Mouse (Mus musculus) liver (tissue): Measurements from ENCODE around the gene Map7d2.
A peak's percentile ranks its signal among the peaks of the same experiment; 100 is the strongest.

Experiments used
- DNase-seq: peaks from one replicate; pipeline ENCODE4 v3.0.0-alpha.2; 2020; ENCODE audit warnings: mixed read lengths

Gene Map7d2

DNA sequence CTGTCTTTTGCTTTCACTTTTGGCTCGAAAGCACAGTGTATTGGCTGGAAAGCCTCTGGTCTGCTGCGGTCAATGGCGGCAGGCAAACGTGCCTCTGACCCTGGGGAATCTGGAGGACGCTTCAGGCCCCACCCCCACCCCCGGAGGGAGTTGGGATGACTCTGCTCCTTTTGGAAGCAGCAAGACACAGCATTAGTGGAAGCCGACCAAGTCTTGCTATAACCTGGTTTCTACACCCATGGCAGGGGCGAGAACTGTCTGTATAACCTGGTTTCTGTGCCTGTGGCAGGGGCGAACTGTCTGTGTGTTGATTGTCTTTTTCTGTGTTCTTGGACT is 96.3 kb downstream of the Map7d2 start:
- peak; percentile 22 for DNase-seq

DNA sequence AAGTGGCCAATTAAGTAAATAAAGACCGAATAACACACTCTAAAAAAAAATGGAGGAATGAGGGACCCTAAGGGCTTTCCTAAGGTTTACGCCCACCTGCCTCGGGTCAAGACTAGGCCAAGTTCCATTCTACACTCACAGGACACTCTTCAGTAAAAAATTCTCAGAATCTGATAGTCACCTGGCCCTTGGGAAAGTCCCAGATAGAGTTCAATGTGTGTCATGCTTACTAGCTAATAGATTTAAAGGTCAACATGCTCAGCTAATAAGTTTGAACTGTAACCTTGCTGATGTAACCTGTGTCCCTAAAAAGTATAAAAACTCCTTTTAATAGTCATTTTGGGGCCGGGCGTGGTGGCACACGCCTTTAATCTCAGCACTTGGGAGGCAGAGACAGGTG is 101.2 kb downstream of the Map7d2 start:
- DNase-seq: no peak

DNA sequence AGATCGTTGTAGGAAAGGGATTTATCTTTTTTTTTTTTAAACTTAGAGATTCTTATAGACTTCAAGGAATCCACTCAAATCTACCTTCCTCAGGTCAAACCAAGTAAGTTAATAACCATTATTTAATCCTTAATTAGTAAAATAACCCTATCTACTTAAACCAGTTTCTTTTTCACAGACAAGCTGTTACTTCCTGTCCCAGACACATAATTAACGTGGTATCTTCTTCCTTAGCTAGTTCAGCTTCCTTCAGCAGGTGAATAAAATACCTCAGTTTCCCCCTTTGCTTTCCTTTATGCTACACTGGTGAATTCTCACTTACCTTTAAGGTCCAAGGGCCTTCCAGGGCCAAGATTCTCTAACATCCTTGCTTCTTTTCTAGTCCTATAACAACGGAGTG is 107.4 kb downstream of the Map7d2 start:
- DNase-seq: no peak

DNA sequence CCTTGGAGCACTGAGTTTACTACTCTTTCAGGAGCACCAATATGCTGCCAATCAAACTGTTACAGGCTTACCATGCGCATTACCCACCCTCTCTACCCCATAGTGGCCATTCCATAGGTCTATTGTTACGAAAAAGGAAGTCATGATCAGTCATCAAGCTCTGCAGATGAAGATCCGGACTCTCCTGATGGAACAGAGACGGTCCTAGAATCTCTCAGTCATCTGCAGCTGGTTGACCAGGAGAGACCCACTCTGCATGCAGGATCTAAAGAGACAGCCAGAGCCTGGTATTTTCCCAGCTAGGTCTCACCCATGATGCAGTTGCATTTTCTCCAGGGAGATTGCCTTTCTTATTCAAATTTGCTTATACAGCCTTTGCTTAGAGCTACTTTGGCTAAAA is 108.3 kb downstream of the Map7d2 start:
- no peak for DNase-seq

DNA sequence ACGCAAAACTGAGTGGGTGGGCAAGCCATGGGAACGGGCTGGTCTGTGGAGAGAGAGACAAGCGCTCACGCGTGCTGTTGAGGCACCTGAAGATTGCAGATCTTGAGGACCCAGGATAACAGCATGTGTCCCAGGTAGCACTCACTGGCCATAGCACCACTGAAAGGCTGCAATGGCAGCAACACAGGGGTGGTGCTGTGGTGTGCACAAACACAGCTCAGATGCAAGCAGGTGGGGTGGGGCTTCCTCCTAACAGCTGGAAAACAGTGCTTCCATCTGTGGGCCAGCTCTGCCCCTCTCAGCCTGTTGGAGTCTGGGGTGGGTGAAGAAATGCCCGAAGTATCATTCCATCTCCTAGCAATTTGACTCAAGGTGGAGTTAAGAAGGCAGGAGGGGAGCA is 112.0 kb downstream of the Map7d2 start, which contains the start of gene Bclaf3:
TSS of gene Bclaf3 (plus strand) at position 301 of the 400 bp plus-strand sequence.
- DNase-seq: no peak

DNA sequence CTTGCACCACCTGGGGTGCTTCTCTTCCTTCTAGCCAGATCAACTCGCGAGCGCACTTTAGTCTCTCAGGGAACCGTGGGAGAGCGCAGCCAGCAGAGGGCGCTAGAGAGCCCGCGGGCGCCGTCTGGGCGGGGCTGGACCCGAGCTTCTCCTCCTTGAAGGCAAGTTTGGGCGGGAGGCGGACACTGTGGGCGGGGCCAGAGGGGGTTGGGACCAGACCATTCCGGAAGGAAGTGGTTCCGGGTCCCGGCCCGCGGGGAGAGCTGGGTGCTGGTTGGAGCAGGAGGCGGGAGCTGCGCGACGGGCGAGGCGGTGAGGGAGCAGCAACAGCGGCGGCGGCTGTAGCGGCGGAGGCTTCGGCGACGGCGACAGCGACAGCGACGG is 118.0 kb downstream of the Map7d2 start:
- peak; percentile 99 for DNase-seq

DNA sequence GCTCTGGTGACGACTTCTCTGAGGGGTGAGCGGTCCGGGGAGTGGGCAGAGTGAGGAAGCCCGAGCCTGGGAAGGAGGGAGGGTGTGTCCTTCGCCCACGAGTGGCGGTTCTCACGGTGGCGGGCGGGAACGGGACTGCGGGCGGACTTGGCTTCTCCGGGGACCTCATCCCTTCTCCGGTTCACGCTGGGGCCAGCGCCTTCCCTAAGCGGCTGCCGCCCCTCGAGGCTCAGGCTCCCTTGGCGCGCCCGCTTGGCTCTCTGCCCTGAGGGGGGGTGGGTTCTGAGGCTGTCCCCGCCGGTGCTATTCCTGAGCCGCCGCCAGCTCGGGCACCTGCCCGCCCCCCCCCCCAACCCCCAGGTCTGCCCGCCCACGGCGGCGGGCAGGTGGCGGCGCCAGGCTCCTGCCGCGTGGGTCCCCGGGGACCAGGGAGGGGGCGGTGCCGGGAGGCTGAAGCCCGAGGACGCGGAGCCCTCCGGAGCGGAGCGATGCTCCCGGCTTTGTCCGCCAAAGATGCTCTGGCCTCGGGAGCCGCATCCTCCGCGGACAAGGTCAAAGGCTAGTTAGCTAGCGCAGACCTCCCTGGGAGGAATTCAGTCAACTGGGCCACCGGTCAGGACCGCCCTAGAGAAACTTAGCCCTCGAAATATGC is 118.6 kb downstream of the Map7d2 start:
- DNase-seq: peak; percentile 42

DNA sequence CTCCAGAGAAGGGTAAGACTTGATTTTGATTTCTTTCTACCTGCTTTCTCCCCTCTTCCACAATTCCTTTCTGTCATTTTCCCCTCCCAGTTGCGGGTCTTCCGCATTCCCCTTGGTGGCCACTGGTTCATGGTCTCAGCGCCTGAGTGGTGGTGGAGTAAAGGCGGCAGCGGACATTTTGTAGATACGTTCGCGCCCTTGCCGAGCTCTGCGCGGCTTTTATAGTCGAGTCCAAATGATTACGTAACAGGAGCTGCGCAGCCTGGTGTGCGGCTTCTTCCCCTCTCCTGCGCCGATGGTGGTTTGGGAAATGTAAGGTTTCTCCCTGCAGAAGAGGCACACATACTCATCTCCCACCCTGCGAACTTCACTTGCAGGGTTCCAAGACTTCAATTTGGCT is 127.6 kb downstream of the Map7d2 start:
- no peak for DNase-seq

DNA sequence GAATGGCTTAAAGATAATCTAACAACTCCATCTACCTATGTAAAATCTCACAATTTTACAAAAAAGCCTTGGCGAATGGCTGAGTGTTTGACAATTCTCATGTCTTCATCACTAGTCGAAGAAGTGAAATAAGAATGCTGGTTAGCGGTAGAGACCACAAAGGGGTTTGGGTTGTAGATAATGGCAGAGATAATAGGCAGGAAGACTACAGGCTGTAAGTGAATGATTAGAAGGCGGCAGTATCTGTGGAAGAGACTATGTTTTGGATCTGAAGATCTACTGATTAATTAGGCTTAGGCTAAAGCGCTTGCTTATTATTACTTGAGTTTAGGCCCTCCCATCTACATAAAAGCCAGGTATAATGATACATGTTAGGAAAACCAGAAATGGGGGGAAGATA is 132.7 kb downstream of the Map7d2 start:
- no peak for DNase-seq
